Mouse (Mus musculus) liver, embryonic 14.5 days (tissue): ENCODE measurements at regions not wholly inside any gene's neighbourhood (a gene's known extent, or its start where the extent isn't known, plus 50 kb on each side); places are given as distances from the start of the nearest gene placed in this dataset.
"Not testable (repeated sequence)": the region's sequence is repeated elsewhere in the genome, so short reads cannot be mapped to it uniquely, and the experiment has no call there.

ENCODE experiments used
- ATAC-seq: fragments of 200-750 bp; cut with Nextera tagmentation; 2 replicates; pipeline ENCODE4 v1.8.0; 2017; ENCODE audit warnings: moderate number of reproducible peaks, mild to moderate bottlenecking, moderate library complexity; ENCODE audit not compliant: insufficient read depth
- DNase-seq, 3 experiments: peaks; one replicate each; pipeline ENCODE4 v3.0.0-alpha.2; 2012 to 2013; ENCODE audit warnings: low read depth in 3 of 3, low spot score in 3 of 3
- H3K27ac ChIP-seq: fragments of 300-500 bp; sonication (generic); 2 replicates; pipeline ENCODE4 v1.5.1; 2014; ENCODE audit warnings: moderate library complexity, mild to moderate bottlenecking, control low read depth, inconsistent platforms
- H3K27me3 ChIP-seq: fragments of 300-500 bp; sonication (generic); 2 replicates; pipeline ENCODE4 v1.6.1; 2014; ENCODE audit warnings: mild to moderate bottlenecking, low read length, moderate library complexity; ENCODE audit not compliant: control insufficient read depth, insufficient read depth
- H3K36me3 ChIP-seq: fragments of 300-500 bp; sonication (generic); replicated peaks from 2 replicates; pipeline ENCODE4 v1.6.1; 2014; ENCODE audit warnings: low read depth; ENCODE audit not compliant: control insufficient read depth, insufficient read depth
- H3K4me1 ChIP-seq, 2 experiments: fragments of 200-500 bp in 1 of 2; fragments of 300-500 bp in 1 of 2; sonication (generic) in 1 of 2; replicated peaks; 2 replicates each; pipeline ENCODE4 v1.6.1; 2012 to 2014; ENCODE audit warnings: antibody characterized with exemption in 1 of 2, inconsistent platforms in 1 of 2, low read length in 1 of 2; ENCODE audit not compliant: control insufficient read depth in 2 of 2, insufficient read depth in 2 of 2
- H3K4me2 ChIP-seq: fragments of 300-500 bp; sonication (generic); 2 replicates; pipeline ENCODE4 v1.6.1; 2014; ENCODE audit warnings: low read depth, mild to moderate bottlenecking, control low read depth, moderate library complexity
- H3K4me3 ChIP-seq, 2 experiments: fragments of 200-500 bp in 1 of 2; fragments of 300-500 bp in 1 of 2; sonication (generic) in 1 of 2; 2 replicates each; pipeline ENCODE4 v1.5.1; 2012 to 2014; ENCODE audit warnings: low read depth in 2 of 2, low read length in 2 of 2, mild to moderate bottlenecking in 2 of 2, control low read depth in 1 of 2, inconsistent platforms in 1 of 2, moderate library complexity in 1 of 2; ENCODE audit not compliant: insufficient read depth in 1 of 2
- H3K9ac ChIP-seq: fragments of 300-500 bp; sonication (generic); replicated peaks from 2 replicates; pipeline ENCODE4 v1.6.1; 2014; ENCODE audit warnings: mild to moderate bottlenecking, control low read depth, moderate library complexity
- H3K9me3 ChIP-seq: fragments of 300-500 bp; sonication (generic); 2 replicates; pipeline ENCODE4 v1.6.1; 2016; ENCODE audit warnings: low read length, mixed read lengths; ENCODE audit not compliant: control insufficient read depth
- CTCF ChIP-seq: IDR thresholded peaks from 2 replicates; pipeline ENCODE4 v1.5.1; 2016; ENCODE audit warnings: antibody characterized with exemption, low read depth, control low read depth
- EP300 ChIP-seq: IDR thresholded peaks from 2 replicates; pipeline ENCODE4 v1.6.1; 2016; ENCODE audit warnings: antibody characterized with exemption, low read depth
- WGBS: fragments of 180-500 bp; shearing (Covaris S2); extraction: QIAGEN DNeasy Blood & Tissue Kit; methylation state at CpG from one replicate; pipeline ENCODE4 v1.1.7; 2014; ENCODE audit not compliant: insufficient replicate concordance; 5-methylcytosine and 5-hydroxymethylcytosine counted together

DNA sequence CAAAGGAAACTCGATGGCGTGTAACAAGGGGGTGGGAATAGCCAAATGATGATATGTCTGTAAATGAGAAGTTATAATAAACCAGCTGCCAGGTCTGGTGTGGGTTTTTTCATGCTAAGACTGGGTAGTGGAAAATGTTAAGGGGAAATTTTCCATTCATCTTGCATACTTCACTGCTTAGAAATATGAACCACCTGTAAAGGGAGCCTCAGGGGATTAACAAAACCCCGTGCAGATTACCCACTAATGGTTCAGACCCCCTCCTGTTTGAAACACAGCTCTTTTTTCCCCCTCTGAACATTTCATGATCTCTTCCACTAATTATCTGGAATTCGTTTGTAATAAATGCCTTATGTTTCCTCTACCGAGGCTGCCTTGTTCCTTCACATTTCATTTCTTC lies 446.0 kb upstream of the Hsf2 start:
- no peak for ATAC-seq
- H3K4me1 ChIP-seq, result no peaks in the 10 kb centered on the region
- H3K27ac ChIP-seq, result no peak overlapping the region
- DNase-seq, result no peak
- 48% methylated on average over 5 of the region's 5 CpGs for WGBS
- no peaks in the 10 kb centered on the region for H3K27me3 ChIP-seq
- no peak overlapping the region for H3K4me3 ChIP-seq
- no peaks in the 10 kb centered on the region for H3K36me3 ChIP-seq
- no peak for TF ChIP-seq EP300
- TF ChIP-seq CTCF, result no peak
- H3K9me3 ChIP-seq, result no peaks in the 10 kb centered on the region
- H3K9ac ChIP-seq, result no peak overlapping the region
- no peak overlapping the region for H3K4me2 ChIP-seq

GRCm38 (mm10) chr10:57046021-57046420 lies 440.2 kb upstream of the Hsf2 start:
- Histone ChIP-seq H3K9ac (no peak overlapping the region), H3K4me3 (no peak overlapping the region), H3K27ac (no peak overlapping the region), H3K4me2 (no peak overlapping the region), H3K36me3 (no peaks in the 10 kb centered on the region), H3K4me1 (no peaks in the 10 kb centered on the region), H3K9me3 (no peaks in the 10 kb centered on the region), H3K27me3 (no peaks in the 10 kb centered on the region)
- DNase-seq (no peak), ATAC-seq (no peak)
- 48% methylated on average over 2 of the region's 2 CpGs for WGBS
- TF ChIP-seq CTCF (no peak), EP300 (no peak)

- 37% methylated on average over 2 of the region's 2 CpGs for WGBS
- Histone ChIP-seq H3K4me1 (no peaks in the 10 kb centered on the region), H3K9ac (no peak overlapping the region), H3K36me3 (no peaks in the 10 kb centered on the region), H3K27me3 (no peaks in the 10 kb centered on the region), H3K27ac (no peak overlapping the region), H3K9me3 (no peaks in the 10 kb centered on the region), H3K4me2 (no peak overlapping the region), H3K4me3 (no peak overlapping the region)
- ATAC-seq (no peak), DNase-seq (no peak)
- no peak for TF ChIP-seq EP300
Measured at GRCm38 (mm10) chr10:57046891-57047290, 439.3 kb upstream of the Hsf2 start.

GRCm38 (mm10) chr10:57047719-57048118 lies 438.5 kb upstream of the Hsf2 start:
- Histone ChIP-seq H3K36me3 (no peaks in the 10 kb centered on the region), H3K4me2 (no peak overlapping the region), H3K27me3 (no peaks in the 10 kb centered on the region), H3K9ac (no peak overlapping the region), H3K27ac (no peak overlapping the region), H3K9me3 (no peaks in the 10 kb centered on the region), H3K4me1 (no peaks in the 10 kb centered on the region), H3K4me3 (no peak overlapping the region)
- ATAC-seq (no peak), DNase-seq (no peak)
- no peak for TF ChIP-seq EP300
- TF ChIP-seq CTCF, result no peak

GRCm38 (mm10) chr10:57053375-57053774 lies 432.8 kb upstream of the Hsf2 start:
- ATAC-seq, H3K36me3 ChIP-seq, H3K9me3 ChIP-seq, H3K4me2 ChIP-seq, H3K9ac ChIP-seq, DNase-seq, H3K27ac ChIP-seq, H3K4me1 ChIP-seq, H3K27me3 ChIP-seq, H3K4me3 ChIP-seq: not testable (repeated sequence)
- 57% methylated on average over 2 of the region's 2 CpGs for WGBS

- Histone ChIP-seq H3K4me3 (no peak overlapping the region), H3K9me3 (no peaks in the 10 kb centered on the region), H3K36me3 (no peaks in the 10 kb centered on the region), H3K4me1 (no peaks in the 10 kb centered on the region), H3K27ac (no peak overlapping the region), H3K4me2 (no peak overlapping the region), H3K9ac (no peak overlapping the region), H3K27me3 (no peaks in the 10 kb centered on the region)
- no peak for ATAC-seq
- 71% methylated on average over 2 of the region's 2 CpGs for WGBS
- no peak for TF ChIP-seq CTCF
- TF ChIP-seq EP300, result no peak
- no peak for DNase-seq
Measured at GRCm38 (mm10) chr10:57090131-57090530, 396.1 kb upstream of the Hsf2 start.
